Mouse (Mus musculus) thymus, postnatal 36 days (tissue): Measurements from ENCODE around the gene Dnajc16.
"Not testable (repeated sequence)": the region's sequence is repeated elsewhere in the genome, so short reads cannot be mapped to it uniquely, and the experiment has no call there.

ENCODE experiments used
- DNase-seq, 2 experiments: peaks; one replicate each; pipeline ENCODE4 v3.0.0; 2022; ENCODE audit warnings: mixed read lengths in 2 of 2

The Dnajc16 gene

DNA sequence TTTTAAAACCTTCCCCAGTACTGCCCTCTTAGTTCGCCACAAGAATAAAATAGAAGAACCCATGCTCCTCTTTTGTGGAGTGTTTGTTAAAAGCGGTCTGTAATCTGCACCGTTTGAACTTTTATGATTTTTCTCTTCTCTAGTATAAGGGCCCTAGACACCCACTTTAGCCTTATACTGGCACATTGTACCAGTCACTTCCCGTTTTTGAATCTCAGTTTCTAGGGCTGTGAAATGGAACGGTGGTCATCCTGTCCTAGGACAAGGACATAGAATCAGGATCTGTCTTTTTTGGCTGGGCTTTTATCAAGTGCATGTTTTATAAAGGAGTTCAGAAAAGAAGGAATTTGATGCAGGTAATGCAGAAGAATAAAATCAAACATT is 3.4 kb upstream of the Dnajc16 start:
- DNase-seq, result no peak

DNA sequence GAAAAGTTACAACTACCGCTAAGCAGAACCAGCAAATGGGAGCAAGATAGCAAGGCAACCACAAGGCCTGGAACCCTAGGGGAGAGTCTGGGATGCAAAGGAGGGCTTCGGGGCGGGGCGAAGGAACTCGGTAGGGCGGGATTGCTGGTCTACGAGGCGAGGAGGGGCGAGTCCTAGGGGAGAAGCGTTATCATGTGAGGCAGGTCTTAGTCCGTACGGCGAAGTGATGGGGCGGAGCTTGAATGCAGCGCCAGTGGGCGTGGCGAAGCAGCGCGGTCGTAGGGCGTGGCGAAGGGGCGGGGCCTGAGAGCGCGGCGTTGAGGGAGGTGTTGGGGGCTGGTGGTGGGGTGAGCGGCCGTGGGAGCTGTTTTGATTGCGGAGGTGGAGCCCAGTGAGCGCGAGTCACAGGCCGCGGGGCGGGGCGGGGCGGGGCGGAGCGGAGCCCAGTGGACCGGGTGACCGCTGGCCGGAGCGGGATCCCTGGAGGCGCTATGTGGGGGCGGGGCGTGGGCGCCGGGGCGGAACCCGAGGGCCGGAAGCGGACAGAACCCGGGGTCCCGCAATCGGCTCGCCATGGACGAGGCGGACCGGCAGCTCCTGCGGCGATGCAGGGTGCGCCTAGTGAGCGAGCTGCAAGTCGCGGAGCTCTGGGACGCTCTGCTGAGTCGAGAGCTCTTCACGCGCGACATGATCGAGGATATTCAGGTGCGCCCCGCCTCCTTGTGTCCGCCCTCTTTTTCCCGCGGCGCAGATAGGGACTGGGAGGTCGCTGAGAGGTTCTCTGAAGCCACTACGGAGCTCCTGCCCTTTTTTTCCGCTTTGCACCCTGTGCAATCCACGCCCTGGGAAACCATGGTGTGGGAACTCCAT is 2.8 kb upstream of the Dnajc16 start, which contains the start of gene Casp9:
TSS of gene Casp9 (plus strand) at position 331 of the 870 bp plus-strand sequence.
- peak; percentile 96 to 98 for DNase-seq

DNA sequence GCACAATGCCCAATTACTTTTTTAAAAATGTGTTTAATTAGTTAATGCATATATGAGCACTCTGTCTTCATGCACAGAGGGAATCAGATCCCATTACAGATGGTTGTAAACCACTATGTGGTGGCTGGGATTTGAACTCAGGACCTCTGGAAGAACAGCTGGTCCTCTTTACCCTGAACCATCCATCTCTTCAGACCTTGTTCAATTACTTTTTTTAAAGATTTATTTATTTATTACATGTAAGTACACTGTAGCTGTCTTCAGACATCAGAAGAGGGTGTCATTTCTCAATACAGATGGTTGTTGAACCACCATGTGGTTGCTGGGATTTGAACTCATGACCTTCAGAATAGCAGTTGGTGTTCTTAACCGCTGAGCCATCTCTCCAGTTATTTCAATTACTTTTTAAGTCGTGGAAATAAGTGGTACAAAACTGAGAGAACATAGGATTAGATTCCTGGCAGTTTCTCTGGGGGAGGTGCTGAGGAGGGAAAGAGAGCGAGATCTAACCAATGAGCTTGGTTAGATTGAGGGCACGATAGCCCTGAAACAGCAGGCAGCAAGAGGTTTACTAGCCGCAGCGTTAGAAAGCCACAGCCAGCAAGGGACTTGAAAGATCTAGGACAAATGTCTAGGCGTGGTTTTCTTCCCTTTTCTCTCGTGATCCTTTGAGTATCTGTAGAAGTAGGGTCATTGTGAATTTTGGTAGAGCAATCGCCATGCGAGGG is 2.0 kb upstream of the Dnajc16 start:
- no peak for DNase-seq

DNA sequence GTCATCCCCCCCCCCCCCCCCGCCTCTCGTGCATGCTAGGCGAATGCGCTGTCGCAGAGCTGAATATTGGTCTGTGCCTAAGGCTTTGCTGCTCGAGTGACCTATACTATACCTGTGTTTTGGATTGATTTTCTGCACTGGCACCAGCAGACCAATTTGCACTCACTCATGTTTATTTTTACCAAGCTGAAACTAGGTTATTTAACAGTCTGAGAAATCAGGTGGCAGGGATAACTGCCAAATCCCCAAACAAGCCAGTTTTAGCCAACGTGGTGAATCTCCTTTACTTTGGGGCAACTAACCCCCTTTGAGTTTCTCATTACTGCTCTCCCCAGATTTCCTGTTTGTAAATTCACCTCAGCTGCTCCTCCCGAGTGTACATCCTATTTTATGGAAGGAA is 1.2 kb upstream of the Dnajc16 start:
- no peak for DNase-seq

DNA sequence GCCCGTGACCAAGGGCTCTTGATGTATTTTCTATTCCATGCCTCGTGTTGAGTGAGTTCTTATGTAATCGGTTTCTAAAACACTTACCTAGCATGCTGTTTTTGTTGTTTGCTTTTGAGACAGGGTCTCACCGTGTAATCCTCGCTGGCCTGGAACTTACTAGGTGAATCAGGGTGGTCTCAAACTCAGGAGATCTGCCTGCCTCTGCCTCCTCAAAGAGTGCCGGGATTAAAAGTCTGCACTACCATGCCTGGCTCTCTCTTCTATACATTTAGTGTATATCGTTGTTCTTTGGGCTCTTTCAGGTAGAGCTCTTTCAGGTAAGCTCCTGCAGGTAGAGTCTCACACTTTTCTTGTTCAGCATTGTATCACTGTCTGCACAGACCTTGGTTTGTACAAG is 755 bp upstream of the Dnajc16 start:
- DNase-seq, result no peak

DNA sequence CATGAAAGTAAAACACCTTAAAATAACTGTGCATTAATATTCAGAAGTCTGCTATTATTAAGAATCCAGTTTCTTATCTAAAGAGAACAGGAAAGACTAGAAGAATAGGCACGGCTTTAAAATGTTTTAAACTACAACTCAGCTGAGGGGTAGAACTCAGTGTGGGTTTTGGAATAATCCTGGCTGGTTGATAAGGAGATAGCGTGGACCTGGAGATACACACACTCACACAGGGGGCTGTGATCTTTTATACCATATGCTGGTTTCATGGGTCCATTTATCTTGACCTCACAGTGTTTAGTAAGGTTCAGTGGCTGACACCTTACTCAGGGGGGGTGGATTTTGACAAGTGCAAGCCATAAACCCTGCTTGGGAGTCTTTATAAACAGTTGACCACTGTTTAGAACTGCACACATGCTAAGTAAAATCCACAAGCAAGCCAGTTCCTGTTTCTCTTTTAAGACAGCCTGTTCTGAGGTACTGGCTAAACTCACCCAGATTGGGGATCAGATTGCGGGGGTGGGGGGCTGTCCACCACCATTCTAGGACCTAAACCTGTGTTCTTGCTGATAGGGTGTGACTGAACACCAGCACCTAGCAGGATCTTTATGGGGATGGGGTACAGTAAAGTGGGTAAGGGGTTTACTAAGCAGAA is 1.0 kb downstream of the Dnajc16 start:
- DNase-seq, result no peak

DNA sequence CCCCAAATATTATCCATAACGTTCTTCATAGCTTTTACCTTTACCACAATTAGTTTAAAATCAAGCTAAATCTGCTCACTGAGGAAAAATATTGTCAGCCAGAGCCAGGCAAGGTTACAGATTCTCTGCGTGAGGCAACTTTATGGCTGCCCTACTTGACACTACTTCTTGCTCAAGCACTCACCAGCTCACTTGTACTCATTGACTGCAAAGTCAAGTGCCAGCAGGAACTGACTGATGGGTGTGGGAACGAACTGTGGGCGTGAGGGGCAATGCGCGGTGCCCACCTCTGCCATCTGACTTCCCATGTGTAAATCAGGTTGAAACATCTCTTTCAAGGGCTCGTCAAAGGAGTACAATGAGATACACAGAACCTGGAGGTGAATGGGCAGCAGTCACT is 3.3 kb downstream of the Dnajc16 start:
- no peak for DNase-seq

DNA sequence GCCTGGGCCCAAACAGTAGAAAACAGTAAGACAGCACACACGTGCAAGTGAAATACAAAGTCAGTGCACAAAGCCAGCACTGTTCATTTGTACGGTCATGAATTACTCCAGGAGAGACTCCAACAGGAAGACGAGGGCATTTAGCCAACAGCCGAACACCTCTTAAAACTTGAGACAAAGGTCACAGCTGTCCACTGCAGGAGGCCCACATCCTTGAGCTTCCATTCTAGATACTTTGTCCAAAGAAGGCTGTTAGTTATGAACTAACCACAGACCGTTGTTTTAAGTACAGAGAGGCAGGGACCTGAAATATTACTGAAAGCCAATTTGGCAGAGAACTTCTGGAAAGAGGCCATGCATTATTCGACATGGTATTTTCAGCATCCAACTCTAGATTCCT is 3.7 kb downstream of the Dnajc16 start:
- no peak for DNase-seq

DNA sequence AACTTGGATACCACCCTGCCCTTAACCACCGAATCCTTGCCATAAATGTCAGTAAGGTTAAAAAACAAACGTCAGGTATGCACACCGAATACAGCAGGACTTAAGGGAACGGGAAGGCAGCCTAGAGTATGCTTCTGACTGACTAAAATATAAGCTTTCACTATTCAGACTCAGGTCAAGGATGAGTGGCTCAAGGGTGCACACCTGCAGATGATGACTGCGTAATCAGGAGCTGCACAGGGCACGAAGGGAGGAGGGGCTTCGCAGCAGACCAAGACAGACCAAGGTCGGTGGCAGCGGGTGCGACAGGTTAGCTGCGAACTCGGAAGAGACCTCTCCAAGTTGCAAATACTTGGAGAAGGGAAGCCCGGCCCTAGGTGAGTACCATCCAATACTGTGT is 4.6 kb downstream of the Dnajc16 start:
- no peak for DNase-seq

DNA sequence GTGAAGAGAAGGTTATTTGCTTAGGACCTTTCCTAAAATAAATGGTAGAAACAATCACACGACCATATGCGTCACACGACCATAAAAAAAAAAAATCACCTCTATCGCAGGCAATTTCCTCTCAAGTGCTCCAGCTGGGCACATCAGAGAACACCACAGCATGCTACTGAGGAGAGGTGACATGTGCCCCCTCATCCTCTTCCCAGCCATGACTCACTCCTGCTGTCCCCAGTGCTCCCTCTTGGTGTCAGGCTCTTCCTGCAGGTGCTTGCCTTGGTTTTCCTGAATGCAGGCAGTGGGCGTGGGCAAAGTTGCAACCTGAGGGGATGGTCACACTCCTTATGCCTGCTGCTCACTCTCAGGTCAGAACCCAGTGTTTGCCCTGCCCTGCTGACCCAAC is 5.9 kb downstream of the Dnajc16 start:
- no peak for DNase-seq

DNA sequence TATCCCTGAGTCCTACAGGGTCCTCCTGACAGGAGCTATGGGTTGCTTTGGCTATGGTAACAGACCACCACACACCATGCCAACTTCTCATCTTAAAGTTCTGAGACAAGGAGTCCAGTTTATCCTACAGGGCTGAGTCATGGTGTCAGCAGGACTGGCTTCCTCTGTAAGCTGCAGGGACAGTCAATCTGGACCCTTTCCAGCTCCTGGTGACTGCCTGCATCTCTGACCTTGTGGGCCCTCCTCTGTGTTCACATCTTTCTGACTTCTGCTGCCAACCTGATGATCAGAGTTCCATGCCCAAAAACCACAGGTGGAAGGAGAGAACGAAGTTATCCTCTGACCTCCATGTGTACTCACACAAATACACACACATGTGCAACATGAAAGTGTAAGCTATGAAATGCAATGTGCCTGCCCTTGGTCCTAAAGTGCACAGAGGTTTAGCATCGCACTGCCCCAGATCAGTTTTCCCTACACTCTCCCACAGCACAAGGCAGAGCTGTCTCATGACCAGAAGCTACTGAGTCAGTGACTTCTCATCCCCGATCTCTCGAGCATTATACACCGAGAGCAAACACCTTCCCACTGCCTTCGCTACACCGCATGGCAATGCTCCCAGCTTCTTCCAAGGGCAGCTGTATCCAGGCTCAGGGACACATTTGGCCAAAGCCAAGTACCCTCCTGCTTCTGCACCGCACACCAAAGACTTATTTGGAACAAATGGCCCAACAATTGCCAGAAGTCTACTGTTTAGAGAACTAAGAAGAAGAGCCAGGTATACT is 9.3 kb downstream of the Dnajc16 start:
- no peak for DNase-seq

DNA sequence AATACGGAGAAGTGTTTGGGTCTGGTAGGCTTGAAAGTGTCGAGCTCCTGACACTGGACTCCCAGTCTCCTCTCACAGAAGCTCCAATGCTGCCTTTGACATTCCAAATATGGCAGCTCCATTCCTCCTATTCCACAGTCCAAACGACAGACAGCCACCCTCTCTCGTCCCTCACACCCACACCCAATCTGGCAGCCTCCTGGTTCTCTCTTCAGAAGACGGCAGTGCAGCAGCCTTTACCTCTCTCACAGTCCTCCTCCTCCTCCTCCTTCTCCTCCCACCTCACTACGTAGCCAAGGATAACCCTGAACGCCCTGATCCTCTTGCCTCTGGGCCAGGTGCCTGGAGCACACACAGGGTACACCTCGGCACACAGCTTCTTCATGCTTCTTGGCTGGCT is 10.9 kb downstream of the Dnajc16 start:
- no peak for DNase-seq

DNA sequence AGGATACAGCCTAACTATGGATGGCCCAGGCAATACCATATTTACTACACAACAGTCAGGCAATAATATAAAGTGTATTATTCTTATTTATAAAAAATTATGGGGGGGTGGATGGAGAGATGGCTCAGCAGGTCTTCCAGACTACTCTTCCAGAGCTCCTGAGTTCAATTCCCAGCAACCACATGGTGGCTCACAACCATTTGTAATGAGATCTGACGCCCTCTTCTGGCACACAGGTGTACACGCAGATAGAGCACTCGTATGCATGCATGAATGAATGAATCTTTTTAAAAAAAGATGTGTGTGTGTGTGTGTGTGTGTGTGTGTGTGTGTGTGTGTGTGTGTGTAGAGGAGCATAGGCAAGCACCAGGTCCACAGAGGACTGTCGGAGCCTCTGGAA is 17.7 kb downstream of the Dnajc16 start:
- DNase-seq, result not testable (repeated sequence)

DNA sequence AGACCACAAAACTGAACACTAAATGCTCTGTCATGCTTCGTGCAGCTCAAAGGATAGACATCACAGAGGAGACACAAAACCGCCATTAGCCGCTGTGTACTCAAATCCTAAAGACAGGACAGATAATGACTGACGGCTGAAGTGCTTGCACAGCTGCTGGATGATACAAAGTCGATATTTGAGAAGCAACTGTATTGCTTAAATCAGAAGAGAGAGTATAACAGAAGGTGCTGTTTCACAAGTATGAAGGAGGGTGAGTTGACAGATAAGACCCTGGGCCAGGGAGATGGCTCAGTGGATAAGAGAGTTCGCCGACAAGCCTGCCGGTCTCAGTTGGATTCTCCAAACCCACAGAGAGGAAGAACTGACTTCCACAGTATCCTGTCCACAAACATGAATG is 18.9 kb downstream of the Dnajc16 start:
- no peak for DNase-seq

DNA sequence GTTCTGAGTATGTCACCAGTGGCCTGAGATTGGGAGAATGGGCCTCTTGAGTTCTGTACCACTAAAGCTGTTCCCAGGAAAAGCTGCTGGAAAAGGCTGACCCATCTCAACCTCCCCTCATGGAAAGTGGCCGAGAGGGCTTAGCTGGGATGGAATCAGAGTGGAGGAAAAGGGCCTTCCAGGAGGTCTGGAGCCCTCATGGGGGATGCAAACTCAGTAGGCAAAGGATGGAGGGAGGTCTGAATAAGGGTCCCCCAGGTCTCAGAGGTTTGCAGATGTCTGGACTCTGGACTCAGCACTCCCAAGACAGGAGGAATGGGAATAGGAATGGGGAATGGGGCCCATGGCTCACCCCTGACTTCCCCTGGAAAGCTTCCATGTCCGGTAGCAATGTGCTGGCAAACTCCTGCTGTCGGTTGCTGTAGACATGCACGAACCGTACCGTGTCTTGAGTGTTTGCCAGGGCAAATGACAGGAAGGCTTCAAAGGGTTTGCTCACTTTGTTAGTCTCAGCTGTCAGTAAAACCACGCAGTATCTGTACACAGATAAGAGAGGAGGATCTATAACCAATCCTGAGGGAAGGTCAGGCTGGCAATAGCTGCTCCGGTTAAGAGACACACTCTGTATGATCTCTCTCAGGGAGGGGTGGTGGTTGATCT is 21.1 kb downstream of the Dnajc16 start:
- DNase-seq, result no peak

DNA sequence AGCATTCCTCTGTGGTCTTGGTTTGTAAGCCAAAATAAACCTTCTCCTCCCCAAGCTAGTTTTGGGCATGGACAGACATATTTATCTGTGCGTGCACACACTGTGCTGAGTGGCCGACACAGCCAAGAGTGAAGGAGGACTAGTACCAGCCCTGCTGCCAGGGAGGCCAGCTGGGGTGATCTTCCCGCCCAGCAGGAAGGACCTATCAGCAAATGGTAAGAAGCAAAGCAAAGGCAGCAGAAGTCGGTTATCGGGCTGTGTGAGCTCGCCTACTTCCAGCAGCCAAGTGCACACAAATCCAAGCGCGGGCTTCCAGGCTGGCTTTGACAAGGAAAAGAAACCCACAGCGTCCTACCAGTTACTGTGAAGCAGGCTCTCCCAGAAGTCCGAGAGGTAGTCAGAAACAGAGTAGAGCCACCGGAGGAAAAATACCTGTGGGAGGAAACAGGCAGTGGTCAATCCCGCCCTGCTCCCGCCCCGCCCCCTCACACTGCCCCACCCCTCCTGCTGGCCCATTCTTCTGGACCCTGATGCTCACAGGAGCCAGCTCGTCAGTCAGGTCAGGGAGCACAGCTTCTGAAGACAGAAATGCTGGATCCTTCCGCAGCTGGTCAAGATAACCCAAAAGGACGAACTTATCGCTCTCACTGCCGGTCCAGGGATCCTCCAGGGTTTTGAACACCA is 23.2 kb downstream of the Dnajc16 start:
- DNase-seq, result no peak

DNA sequence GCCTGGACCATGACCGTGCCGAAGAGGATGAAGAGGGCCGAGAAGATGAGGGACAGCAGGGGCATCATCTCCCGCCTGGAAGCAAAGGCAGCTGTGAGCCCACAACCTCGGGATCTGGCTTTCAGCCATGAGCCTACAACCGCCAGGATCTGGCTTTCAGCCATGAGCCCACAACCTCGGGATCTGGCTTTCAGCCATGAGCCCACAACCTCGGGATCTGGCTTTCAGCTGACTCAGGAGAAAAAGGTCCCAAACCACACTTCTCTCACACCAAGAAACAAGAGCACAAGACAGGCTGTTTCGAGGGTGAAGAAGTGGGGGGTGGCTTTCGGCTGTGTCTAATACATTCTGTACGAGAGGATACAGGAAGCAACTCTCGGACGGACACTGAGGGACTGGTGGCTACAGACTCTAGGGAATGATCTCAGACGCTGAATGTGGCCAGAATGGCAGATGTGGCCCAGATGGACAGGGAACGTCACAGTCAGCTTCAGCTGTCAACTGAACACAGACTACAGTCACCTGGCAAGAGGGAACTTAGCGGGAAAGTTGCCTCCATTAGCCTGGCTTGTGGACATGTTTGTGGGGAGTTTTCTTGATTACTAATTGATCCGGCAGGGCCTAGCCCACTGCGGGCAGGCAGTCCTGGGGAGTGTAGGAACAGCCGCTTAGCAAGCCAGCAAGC is 23.9 kb downstream of the Dnajc16 start:
- DNase-seq, result no peak

DNA sequence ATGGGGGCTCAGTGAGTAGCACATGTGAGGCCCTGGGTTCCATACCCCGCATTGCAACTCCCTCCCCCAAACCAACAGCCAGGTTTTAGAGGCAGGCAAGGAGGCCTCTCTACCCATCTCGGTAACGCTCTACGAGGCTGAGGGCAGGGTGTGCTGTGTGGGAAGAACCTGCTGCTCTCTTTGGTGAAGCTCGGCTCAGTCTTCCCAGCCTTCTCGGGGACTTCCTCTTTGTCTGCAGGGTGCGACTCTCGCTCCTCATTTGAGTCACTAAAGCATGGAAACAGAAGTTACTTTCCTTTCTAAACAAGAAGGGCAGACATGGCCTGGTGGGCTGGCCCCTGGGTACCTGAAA is 24.4 kb downstream of the Dnajc16 start:
- no peak for DNase-seq

DNA sequence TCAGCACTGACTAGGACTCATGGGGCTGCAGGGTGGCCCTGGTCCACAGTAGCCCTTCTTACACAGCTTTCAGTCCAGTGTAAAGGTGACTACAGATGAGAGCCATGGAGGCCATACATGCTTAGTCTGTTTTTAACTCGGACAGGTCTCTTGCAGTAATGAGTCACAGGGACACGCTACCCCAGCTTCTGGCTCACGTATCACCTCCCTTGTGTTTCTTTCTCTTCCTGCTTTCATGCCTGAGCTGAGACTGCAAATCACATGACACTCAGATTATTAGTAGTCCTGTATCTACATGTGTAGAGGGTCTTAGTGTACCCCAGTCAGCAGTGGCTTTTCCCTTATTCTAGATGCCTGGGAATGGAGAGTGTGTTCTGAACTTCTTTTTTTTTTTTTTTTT is 25.7 kb downstream of the Dnajc16 start:
- no peak for DNase-seq

DNA sequence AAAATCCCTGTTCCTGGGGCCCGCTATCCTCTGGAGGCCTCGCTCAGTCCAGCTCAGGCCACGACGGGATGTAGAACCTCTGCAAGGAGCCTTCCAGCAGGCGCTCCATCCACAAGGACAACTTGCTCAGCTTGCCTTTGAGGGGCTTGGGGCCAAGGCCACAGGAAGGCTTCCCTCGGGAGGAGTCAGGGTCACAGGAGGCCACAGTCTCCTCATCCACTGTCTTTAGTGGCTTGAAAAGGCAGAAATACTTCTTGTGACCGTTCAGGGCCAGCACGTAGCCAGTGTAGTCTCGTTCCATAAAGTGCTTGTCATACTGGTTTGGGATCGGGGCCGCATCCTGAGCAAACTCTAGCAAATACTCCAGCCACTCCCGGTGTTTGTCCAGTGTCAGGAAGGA is 27.3 kb downstream of the Dnajc16 start:
- DNase-seq, result no peak

DNA sequence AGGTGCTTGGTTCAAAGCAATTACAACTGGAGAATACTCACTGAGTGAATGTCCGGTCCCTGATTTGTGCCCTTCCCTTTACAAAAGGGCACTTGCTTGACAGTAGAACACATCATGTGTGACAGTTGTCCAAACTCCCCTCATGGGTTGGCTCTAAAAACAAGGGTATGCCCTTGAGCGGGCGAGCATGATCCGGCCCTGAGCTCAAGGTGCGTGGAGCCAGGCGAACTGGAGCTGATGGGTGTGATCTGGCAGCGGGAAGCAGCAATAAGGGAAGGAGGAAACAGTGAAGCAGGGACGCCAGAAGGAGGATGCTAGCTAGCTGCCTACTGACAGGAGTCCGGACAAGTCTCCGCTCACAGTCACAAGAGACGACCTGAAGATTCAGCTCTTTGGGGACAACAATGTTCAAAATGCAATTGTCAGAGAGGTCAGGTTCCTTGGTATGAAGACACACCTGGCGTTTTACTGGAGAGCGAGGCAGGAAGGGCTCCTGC is 28.6 kb downstream of the Dnajc16 start:
- DNase-seq, result no peak
